In the genomic region with DNA sequence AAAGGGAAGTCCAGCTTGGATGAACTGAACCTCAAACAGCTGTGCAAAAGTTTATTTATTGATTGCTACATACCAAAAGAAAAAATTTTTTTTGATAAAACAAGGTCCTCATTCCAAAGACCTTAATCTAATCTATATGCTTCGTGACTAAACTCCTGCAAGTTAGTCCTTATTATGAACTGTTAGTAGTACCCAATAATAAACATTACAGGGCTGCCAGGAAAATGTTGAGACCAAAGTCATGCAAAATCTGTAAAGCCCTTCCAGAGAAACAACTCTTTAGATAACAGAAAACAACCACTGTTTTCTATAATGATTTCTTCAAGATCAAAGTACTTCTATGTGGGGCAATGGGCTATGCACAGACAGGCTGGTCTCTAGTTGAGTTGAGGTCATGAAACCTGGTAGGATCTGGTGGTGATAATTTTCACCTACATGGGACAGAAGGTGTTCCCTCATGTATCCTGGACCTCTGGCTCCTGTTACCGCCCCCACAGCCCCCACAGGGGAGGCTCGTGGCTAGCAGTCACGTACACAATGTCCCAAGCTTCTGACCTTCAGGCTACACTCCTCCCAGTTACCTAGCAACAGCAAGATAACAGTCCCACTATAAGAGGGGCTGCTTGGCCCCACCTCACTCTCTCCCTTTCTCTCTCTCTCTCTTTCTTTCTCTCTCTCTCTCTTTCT, we compare ENCODE assay signal across 22 mouse cellular contexts.
A peak's percentile ranks its signal among the peaks of the same experiment; 100 is the strongest.
DNase-seq lines count a peak whose midpoint lies in the region; ATAC-seq and TF ChIP-seq lines count a peak whose summit lies in the region.
"Had no signal": no experiment of that assay in that cellular context is flagged by ENCODE, and none has a peak within 500 bp of the region (broad histone marks: within the 10 kb centered on the region; RNA-seq: fewer than 3 reads in every experiment).

No protein-coding gene starts in this region.

- no peak for TF ChIP-seq CTCF in lung, postnatal 0 days (IDR thresholded peaks at IDR 0.05)

- no peak for TF ChIP-seq EP300 in lung, postnatal 0 days (IDR thresholded peaks at IDR 0.05)

- DNase-seq in heart, adult 18-20 months = peak; percentile 66 to 78
- no peak for DNase-seq in heart, embryonic 10.5 days (ENCODE audit: low spot score)
- peak; percentile 42 for DNase-seq in intestine, embryonic 14.5 days (ENCODE audit: low spot score)
- DNase-seq in lung, postnatal 0 days (ENCODE audit: low spot score) = no peak
- DNase-seq: adrenal gland, adult 2 months; adrenal gland, postnatal 25 days; cerebellum, adult 18-20 months; cerebellum, adult 9-11 months; cerebellum, postnatal 36 days; gastrocnemius, postnatal 25 days; heart, postnatal 36 days had no signal

- H3K27me3 ChIP-seq in heart, embryonic 10.5 days (ENCODE audit: insufficient read depth, poor library complexity, severe bottlenecking) = no peaks in the 10 kb centered on the region
- no peaks in the 10 kb centered on the region for H3K27me3 ChIP-seq in intestine, embryonic 14.5 days (replicated peaks; ENCODE audit: control insufficient read depth, insufficient read depth, low read length)
- no peaks in the 10 kb centered on the region for H3K27me3 ChIP-seq in intestine, embryonic 16.5 days (replicated peaks; ENCODE audit: control insufficient read depth, insufficient read depth, low read length)
- no peaks in the 10 kb centered on the region for H3K27me3 ChIP-seq in lung, embryonic 15.5 days
- no peaks in the 10 kb centered on the region for H3K27me3 ChIP-seq in lung, postnatal 0 days (replicated peaks; ENCODE audit: insufficient read depth, low read length)
- H3K27me3 ChIP-seq: CH12.LX; embryonic facial prominence, embryonic 13.5 days; forebrain, embryonic 12.5 days; heart, embryonic 13.5 days; hindbrain, embryonic 12.5 days; Patski had no signal

- WGBS in heart, embryonic 10.5 days = 48% methylated on average over 4 of the region's 4 CpGs
- 52% methylated on average over 4 of the region's 4 CpGs for WGBS in intestine, embryonic 14.5 days
- 53% methylated on average over 4 of the region's 4 CpGs for WGBS in intestine, embryonic 16.5 days
- 30% methylated on average over 4 of the region's 4 CpGs for WGBS in lung, embryonic 15.5 days
- WGBS in lung, postnatal 0 days = 36% methylated on average over 4 of the region's 4 CpGs

- no peak for ATAC-seq in intestine, embryonic 14.5 days (replicated peaks; ENCODE audit: low FRiP score, low TSS enrichment, low read depth)
- ATAC-seq in intestine, embryonic 16.5 days = no peak
- ATAC-seq in lung, embryonic 15.5 days (ENCODE audit: borderline replicate concordance, extremely low read depth, low FRiP score, low TSS enrichment) = no peak; the same call in 1 of the 2 replicates
- ATAC-seq in lung, postnatal 0 days = no peak
- ATAC-seq: forebrain, embryonic 16.5 days; hindbrain, embryonic 16.5 days; inflammation-experienced regulatory T-cells, adult 6 months; Patski had no signal

- no peak overlapping the region for H3K4me2 ChIP-seq in intestine, embryonic 14.5 days (ENCODE audit: low read length)
- H3K4me2 ChIP-seq in intestine, embryonic 16.5 days (ENCODE audit: low read depth, low read length) = no peak overlapping the region
- no peak overlapping the region for H3K4me2 ChIP-seq in lung, embryonic 15.5 days
- no peak overlapping the region for H3K4me2 ChIP-seq in lung, postnatal 0 days (replicated peaks; ENCODE audit: low read depth, low read length)
- H3K4me2 ChIP-seq: embryonic facial prominence, embryonic 13.5 days; forebrain, embryonic 12.5 days; heart, embryonic 13.5 days; hindbrain, embryonic 12.5 days had no signal

- H3K9ac ChIP-seq in intestine, embryonic 14.5 days (ENCODE audit: low read length) = no peak overlapping the region
- no peak overlapping the region for H3K9ac ChIP-seq in intestine, embryonic 16.5 days (ENCODE audit: low read depth, low read length)
- no peak overlapping the region for H3K9ac ChIP-seq in lung, embryonic 15.5 days
- H3K9ac ChIP-seq in lung, postnatal 0 days (replicated peaks; ENCODE audit: low read depth) = no peak overlapping the region
- H3K9ac ChIP-seq: embryonic facial prominence, embryonic 13.5 days; forebrain, embryonic 12.5 days; heart, embryonic 13.5 days; hindbrain, embryonic 12.5 days had no signal

- H3K36me3 ChIP-seq in heart, embryonic 10.5 days = no peaks in the 10 kb centered on the region
- H3K36me3 ChIP-seq in intestine, embryonic 14.5 days (ENCODE audit: control insufficient read depth, insufficient read depth, low read length) = no peaks in the 10 kb centered on the region
- no peaks in the 10 kb centered on the region for H3K36me3 ChIP-seq in intestine, embryonic 16.5 days (ENCODE audit: control insufficient read depth, insufficient read depth, low read length)
- no peaks in the 10 kb centered on the region for H3K36me3 ChIP-seq in lung, embryonic 15.5 days
- H3K36me3 ChIP-seq in lung, postnatal 0 days (ENCODE audit: insufficient read depth, low read length) = no peaks in the 10 kb centered on the region
- H3K36me3 ChIP-seq: embryonic facial prominence, embryonic 13.5 days; forebrain, embryonic 12.5 days; heart, embryonic 13.5 days; hindbrain, embryonic 12.5 days had no signal

- H3K27ac ChIP-seq in heart, embryonic 10.5 days = no peak overlapping the region
- H3K27ac ChIP-seq in intestine, embryonic 14.5 days (ENCODE audit: low read depth) = no peak overlapping the region
- no peak overlapping the region for H3K27ac ChIP-seq in intestine, embryonic 16.5 days (ENCODE audit: low read length)
- 0 out of 2 replicates have a peak overlapping the region, but pooled peaks have one; percentile 20 for H3K27ac ChIP-seq in lung, embryonic 15.5 days
- H3K27ac ChIP-seq in lung, postnatal 0 days (ENCODE audit: low read length) = no peak overlapping the region
- H3K27ac ChIP-seq: embryonic facial prominence, embryonic 13.5 days; forebrain, embryonic 12.5 days; heart, embryonic 13.5 days; hindbrain, embryonic 12.5 days had no signal

- no peak overlapping the region for H3K4me3 ChIP-seq in heart, embryonic 10.5 days
- H3K4me3 ChIP-seq in intestine, embryonic 14.5 days (ENCODE audit: low read depth, low read length) = no peak overlapping the region
- no peak overlapping the region for H3K4me3 ChIP-seq in intestine, embryonic 16.5 days (ENCODE audit: low read length)
- no peak overlapping the region for H3K4me3 ChIP-seq in lung, embryonic 15.5 days
- no peak overlapping the region for H3K4me3 ChIP-seq in lung, postnatal 0 days (ENCODE audit: low read depth, low read length)
- H3K4me3 ChIP-seq: embryonic facial prominence, embryonic 13.5 days; forebrain, embryonic 12.5 days; heart, embryonic 13.5 days; hindbrain, embryonic 12.5 days had no signal

- H3K9me3 ChIP-seq in heart, embryonic 10.5 days = no peaks in the 10 kb centered on the region
- no peaks in the 10 kb centered on the region for H3K9me3 ChIP-seq in intestine, embryonic 14.5 days (ENCODE audit: control insufficient read depth, low read length)
- no peaks in the 10 kb centered on the region for H3K9me3 ChIP-seq in intestine, embryonic 16.5 days (ENCODE audit: control insufficient read depth, low read length)
- H3K9me3 ChIP-seq in lung, embryonic 15.5 days = no peaks in the 10 kb centered on the region
- H3K9me3 ChIP-seq in lung, postnatal 0 days (ENCODE audit: low read length) = no peaks in the 10 kb centered on the region
- H3K9me3 ChIP-seq: embryonic facial prominence, embryonic 13.5 days; forebrain, embryonic 12.5 days; heart, embryonic 13.5 days; hindbrain, embryonic 12.5 days had no signal

- H3K4me1 ChIP-seq in heart, embryonic 10.5 days = peaks cover 10% of the 10 kb centered on the region
- H3K4me1 ChIP-seq in intestine, embryonic 14.5 days (replicated peaks; ENCODE audit: control insufficient read depth, insufficient read depth, low read length) = no peaks in the 10 kb centered on the region
- H3K4me1 ChIP-seq in intestine, embryonic 16.5 days (ENCODE audit: control insufficient read depth, insufficient read depth, low read length) = no peaks in the 10 kb centered on the region
- peaks cover 2% of the 10 kb centered on the region; the same call in 1 of the 2 replicates for H3K4me1 ChIP-seq in lung, embryonic 15.5 days
- no peaks in the 10 kb centered on the region for H3K4me1 ChIP-seq in lung, postnatal 0 days (ENCODE audit: insufficient read depth, low read depth, low read length)
- H3K4me1 ChIP-seq: embryonic facial prominence, embryonic 13.5 days; forebrain, embryonic 12.5 days; hindbrain, embryonic 12.5 days had no signal

Comparison
In these comparisons a context has a peak if more than half of its experiments do, and no peak if none do; other contexts are left out.
1. DNase-seq: peak in heart, adult 18-20 months (2 of 2) and intestine, embryonic 14.5 days (single experiment); none in heart, embryonic 10.5 days (single experiment) and lung, postnatal 0 days (single experiment).